Mouse (Mus musculus): ENCODE results near the gene U2af2. TPM values are rescaled to one million over a fixed set of nuclear protein-coding genes. Genes with fewer than 3 reads are reported as not detected.
A peak's percentile ranks its signal among the peaks of the same experiment; 100 is the strongest.

Gene U2af2
- total RNA-seq, 2 experiments from 2014 or later = 67.1 to 68.1 TPM

DNA sequence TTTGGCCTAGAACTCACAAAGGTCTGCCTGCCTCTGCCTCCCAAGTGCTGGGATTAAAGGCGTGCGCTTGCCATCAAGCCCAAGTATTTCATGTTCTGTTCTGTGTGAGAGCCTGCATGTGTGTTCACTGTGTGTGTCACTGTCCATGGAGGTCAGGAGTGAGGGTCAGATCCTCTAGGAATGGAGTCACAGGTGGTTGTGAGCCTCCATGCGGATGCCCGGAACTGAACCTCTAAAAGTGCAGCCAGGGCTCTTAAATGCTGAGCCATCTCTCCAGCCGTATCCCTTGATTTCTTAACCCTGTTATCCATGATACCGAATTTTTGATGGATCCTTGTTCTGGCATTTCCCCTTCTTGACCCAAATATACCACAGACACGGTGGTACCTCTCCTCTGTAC lies 24.9 kb upstream of the U2af2 start:
- DNase-seq = no peak

DNA sequence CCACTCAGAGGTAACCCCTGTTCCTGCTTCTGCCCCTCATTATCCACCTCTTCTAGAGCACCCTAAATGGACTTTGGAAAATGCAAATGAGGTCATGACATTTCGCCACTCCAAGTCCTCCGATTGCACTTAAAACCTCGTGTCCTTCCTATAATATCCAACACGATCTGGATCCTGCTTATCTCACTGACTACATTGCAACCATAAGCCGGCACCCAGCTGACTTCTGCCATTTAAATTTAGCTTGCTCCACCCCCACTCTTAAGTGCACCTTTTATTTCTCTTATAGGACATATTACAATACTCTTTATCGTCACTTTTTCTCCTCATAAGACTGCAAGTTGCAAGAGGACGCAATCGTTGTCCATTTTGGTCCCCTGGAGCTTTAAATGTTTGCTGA lies 24.5 kb upstream of the U2af2 start:
- DNase-seq = peak in 1 of 2 experiments; percentile 22

DNA sequence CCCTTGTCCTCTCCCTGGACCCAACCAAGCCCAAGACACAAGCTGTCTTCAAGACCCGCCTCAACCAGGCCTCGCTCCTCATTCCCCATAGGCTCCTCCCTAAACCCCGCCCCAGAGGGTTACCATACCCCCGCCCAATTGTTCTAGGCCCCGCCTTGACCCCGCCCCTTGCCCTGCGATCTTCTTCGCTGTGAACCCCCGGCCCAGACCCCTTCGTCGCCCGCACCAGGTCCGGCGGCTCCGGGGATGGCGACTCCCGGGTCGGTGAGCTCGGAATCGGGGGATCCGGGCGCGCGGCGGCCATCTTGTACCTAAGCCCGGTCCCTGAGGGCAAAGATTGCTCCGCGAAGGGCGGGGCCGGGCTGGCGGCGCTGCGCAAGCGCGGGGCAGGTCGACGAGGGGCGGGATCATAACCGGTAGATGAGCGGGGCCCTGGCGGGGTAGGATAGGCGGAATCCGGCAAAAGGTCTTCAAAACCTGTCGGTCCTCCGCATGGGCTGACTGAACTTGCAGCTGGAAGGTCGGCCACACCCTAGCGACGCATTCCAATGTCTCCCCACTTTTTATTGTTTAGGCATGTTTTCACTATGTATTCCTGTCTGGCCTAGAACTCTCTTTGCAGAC lies 23.7 kb upstream of the U2af2 start, which contains the start of gene Zfp784:
Zfp784 (minus strand) TSS at position 338 of the 624 bp plus-strand sequence.
- peak; percentile 96 to 98 for DNase-seq

DNA sequence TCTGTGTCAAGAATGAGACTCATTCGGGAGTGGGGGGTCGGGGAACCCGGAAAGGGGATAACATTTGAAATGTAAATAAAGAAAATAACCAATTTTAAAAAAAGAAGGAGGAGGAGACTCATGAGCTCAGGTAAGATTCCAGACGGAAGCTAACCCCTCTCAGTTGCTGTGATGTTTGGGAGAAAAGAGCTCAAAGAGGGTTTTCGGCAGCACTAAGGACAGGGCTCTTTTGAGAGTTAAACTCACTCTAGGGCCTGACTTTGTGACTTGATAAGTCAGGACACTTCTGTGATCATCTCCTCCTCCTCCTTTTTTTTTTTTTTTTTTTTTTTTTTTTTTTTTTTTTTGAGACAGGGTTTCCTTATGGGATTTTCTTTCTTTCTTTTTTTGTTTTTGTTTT lies 23.0 kb upstream of the U2af2 start:
- no peak for DNase-seq

DNA sequence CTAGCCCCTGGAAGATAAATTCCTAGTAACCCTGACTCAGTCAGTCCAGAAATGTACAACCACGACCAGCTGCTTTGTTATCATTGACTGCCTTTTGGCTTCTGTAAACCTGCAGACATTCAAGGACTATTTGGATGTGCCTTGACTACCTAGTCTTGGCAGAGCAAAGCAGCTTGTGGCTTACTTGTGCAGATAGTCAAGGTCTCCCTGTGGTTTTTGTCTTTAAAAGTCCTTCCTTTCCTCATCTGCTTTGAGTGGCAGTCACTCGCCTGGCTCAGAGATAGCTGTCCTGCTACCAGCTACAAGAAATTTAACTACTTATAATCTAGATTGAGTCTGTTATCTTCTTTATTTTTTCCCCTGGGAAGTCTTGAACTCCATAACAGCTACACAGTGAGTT lies 17.0 kb upstream of the U2af2 start:
- DNase-seq = no peak

DNA sequence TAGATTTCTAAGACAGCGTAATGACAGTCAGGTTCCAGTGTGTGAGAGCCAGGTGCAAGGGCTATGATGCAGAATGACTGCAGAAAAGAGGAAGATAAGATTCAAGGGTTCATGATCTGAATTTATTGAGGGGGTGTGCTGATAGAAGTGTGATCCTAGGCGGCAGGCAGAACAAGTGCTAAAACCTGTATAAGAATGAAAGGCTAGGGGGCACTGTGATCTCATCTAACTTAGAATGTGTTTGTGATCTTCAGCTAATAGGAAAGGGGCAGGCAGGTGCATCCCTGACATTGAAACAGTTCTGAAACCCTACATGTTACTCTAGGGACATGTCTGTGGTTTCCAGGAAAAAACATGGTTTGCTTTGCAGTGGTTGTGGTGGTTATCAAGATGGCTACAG lies 15.8 kb upstream of the U2af2 start:
- no peak for DNase-seq

DNA sequence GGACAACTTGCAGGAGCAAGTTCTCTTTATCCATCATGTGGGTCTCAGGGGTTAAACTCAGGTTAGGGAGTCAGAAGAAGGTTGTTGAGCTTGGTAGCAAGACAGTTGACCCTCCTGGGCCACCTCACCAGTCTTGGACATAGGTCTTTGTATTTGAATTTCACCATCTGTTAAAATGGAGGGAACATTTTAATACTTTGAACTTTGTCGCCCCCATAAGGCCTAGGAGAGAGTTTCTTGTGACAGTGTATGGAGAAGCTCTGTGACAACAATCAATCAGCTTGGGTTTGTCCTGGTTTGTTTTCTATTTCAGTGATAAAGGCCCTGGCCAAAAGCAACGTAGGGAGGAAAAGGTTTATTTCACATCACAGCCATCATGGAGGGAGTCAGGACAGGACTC lies 14.6 kb upstream of the U2af2 start:
- peak; percentile 49 to 70 for DNase-seq

DNA sequence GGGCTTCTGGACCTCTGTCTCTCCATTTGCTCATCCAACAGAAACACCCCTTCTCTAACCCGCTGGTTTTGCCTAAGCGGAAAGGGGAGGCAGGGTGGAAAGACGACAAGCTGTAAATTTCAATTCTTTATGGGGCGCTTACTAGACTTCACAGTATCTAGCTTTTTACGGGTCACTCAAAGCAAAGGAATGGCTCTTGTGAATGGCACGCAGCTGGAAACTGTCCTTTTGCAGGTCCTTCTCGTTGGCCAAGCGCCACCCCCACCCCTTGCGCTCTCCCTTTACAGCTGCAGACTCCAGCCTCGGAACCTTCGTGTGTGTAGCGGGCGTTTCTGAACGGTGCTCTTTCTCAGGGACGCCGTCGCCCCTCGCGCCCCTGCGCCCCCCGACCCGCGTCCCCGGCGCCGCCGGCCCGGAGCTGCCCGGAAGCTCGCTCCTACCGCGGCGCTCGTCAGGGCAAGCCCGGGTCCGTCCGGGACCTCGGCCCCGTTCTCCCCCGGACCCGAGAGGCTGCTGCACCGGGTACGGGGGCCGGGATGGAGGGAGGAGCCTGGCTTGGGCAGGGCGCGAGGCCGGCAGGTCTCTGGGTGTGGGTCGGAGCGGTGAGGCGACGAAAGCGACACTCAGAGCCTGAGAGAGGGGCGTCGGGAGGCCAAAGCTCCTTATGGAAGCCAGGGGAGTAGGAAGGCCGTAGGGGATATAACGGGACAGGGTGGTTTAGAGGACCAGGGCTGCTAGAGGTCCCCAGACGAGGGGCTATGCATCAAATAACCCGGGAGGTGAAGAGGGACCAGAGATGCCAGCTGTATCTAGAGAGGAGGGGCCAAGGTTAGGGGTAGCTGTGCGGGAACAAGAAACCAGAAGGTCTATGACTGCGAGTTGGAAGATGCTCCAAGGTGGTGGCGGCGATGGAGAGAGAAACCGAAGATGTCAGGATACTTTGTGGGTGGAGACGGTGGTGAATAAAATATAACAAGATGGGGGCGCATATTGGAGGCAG lies 10.4 kb upstream of the U2af2 start, which contains the start of gene Zfp580:
Zfp580 (plus strand) TSS at position 346 of the 1,000 bp plus-strand sequence.
- peak; percentile 80 to 85 for DNase-seq

DNA sequence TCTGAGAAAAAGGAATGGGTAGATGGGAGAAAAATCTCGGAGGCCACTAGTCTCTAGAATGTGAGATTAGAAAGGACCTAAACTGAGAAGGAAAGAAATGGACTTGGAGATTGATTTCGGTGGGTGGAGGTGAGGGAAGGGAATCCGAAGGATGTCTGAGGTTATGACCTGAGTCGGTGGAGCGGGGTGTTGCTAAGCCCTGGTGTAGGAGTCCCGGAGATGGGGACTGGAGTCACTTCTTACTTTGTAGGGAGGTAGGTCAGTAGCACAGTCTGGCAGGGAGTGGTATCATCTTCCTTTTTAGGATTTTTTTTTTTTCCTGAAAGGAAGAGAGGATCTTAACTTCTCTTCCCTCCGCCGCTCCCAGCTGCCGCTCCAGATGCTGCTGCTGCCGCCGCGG lies 9.5 kb upstream of the U2af2 start:
- DNase-seq = no peak

DNA sequence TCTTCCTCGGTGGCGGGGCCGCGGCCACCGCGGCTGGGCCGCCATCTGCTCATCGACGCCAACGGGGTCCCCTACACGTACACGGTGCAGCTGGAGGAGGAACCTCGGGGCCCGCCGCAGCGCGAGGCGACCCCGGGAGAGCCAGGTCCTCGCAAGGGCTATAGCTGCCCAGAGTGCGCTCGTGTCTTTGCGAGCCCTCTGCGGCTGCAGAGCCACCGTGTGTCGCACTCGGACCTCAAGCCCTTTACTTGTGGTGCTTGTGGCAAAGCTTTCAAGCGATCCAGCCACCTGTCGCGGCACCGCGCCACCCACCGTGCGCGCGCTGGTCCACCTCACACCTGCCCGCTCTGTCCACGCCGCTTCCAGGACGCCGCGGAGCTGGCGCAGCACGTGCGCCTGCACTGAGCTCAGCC lies 9.0 kb upstream of the U2af2 start:
- no peak for DNase-seq

DNA sequence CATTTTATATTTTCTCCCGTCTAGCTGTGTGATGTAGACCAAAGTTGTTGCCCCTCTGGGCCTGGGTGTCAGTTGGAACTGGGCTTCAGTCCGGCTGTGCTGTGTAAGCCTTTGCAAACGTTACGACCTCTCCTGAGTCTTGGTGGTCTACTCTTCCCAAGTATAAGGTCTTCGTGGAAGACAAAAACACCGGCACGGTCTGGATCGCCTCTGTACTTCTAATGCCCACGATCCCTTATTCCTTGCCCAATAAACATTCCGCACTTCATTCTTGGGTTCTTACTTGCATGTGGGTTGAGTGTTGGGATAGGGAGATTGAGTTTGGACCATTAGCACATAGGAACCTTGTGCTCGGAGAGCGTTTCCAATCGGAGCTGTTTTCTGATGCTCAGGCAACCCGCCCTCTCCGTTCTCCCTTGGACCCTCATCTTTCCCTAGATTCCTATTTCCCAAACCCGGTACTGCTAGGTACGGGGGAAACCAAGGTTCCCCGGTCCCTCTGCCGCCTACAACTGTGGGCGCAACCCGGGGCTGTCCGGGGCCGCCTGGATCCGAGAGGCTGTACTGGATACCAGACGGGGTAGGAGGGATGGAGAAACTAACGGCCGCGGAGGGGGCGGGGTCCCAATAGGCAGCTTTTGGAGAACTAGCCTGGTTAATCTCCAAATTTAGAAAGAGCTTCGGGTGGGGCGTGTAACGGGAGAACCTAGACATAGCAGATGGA lies 8.3 kb upstream of the U2af2 start:
- no peak for DNase-seq

DNA sequence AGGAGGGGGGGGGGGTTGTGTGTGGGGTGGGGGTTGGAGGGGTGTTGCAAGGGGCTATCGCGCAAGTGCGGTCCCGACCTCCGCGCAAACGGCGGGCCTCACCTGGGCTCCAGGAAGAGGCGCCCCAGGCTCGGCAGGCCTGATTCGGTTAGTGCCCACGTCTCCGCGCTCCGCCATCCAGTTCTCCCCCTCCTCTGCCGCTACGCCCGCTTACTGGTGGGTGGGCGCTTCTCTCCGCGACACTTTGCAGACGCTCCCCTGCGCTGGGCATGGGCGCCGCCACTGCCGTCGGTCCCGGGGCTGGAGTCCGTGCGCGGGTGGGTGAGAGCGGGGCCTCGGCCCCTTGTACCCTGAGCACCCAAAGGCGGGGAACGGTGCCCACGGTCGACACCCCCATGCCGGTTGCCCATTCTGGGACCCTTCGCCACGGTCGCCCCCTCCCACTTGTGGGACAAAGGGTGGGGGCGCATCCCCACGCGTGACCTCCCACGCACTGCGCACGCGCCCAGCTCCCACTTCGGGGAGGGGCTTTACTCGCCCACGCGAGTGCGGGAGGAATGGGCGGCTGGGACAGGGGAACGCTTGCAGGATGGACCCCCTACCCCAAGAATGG lies 5.2 kb upstream of the U2af2 start:
- DNase-seq = no peak

DNA sequence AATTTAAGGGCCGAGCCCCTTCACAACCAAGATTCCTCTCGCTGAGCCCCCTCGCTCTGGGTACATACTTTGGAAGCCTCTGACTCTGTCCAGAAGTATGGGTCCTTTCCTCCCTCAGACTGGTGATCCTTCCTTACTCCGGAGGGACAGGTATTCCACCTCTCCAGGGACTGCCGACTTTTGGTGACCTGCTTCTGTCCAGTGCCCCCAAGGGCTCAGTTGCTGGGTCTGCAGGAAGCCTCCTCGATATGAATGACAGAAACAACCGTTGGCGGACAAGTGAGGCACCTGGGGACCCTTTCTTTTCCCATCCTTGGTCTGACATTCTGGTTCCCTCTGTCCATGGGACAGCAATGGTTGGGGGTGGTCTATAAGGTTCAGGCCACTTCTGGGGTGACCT lies 4.6 kb upstream of the U2af2 start:
- no peak for DNase-seq

DNA sequence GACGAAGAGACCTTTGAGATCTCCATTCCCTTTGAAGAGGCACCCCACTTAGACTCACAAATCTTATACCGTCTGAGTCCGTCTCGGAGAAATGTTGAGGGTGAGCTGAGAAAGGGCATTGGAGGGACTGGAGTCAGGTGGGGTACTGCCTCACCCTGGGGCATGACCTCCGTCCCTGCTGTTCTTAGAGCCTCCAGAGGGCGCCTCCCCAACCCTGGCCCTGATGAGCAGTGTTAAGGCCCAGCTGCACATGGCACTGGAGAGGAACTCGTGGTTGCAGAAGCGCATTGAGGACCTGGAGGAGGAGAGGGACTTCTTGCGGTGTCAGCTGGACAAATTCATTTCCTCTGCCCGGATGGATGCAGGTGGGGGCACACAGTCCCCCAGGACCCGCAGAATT lies 4.1 kb upstream of the U2af2 start:
- DNase-seq = no peak

DNA sequence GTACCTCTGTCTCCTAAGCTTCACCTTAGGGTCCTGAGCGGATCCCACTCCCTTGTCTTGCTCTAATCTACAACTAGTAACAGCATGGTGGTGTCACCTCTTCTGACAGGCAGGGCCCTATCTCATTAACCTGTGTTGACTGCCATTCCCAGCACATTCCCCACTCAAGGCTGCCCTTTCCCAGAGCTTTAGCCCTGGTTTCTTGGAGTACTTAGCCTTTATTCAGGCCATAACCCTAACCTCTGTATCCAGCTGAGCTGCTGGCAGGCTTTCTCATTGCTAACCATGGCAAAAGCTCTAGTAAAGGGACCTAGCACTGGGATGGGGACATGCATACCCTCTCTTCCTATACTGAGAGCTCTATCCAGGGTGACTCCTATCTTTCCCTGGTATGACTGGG lies 3.3 kb upstream of the U2af2 start:
- DNase-seq = no peak

DNA sequence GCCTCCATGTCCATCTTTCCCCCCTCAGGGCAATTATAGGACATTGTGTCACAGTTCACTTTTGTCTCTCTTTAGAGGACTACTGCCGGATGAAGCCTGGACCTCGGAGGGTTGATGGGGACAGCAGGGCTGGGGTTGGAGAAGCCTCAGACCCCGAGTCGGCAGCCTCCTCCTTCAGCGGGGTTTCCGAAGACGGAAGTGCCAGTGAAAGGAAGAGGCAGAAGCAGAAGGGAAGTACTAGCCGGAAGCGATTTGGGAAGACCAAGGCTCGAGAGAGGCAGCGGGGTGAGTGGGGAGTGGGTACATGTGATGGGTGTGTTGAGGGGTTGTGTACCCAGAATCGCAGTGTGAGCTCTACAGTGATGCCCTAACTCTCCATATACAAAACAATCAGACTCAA lies 2.5 kb upstream of the U2af2 start:
- peak in 1 of 2 experiments; percentile 41 for DNase-seq

DNA sequence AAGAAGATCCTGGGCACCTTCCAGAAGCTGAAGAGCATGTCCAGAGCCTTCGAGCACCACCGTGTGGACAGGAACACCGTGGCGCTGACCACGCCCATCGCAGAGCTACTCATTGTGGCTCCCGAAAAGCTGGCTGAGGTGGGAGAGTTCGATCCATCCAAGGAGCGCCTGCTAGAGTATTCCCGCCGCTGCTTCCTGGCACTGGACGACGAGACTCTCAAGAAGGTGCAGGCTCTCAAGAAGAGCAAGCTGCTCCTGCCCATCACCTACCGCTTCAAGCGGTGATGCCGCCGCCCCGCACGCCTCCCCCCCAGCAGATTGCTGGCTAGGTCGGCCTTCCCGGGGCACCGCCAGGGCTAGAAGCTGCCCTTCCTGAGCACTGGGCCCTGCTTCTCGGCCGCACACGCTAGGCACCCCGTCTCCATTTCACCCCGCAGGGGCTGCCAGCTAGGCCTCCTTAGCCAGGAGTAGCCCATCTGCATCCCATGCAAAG lies 1.7 kb upstream of the U2af2 start:
- DNase-seq = peak; percentile 85

DNA sequence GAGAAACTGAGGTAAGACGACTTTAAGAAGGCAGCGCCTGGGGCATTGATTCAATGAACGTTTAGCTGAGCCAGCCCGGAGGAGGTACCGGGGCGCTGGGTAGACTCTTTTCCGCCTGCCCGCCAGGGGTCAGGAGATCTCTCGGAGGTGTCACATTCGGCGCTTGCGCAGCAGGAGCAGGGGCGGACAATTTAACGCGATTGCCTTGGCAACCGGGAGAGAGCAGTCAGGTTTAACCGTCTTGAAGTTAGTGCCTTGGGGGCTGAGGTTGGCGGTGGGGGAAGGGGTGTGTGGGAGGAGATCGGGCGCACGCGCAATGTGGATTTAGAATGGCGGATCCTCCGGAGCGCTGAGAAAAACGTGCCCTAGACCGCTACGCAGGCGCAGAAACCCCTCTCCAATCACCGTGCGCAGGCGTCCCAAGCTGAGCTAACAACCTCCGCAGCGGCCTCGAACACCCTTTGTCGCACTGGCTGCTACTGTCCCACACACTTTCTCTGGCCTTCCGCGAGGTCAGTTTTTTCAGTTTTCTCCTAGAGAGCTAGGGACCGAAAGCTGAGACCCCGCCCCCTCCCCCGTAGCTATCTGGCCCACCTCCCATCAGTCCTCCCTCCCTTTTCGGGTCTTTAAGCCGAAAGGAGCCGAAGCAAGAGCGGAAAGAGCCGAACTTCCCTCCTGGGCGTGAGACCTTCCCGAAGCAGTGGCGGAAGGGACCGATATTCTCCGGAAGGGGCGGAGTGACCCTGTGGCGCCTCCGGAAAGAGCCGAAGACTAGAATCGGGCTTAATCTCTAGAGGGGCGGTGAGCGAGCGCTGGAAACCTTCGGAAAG lies 784 bp upstream of the U2af2 start:
- peak; percentile 98 to 100 for DNase-seq

DNA sequence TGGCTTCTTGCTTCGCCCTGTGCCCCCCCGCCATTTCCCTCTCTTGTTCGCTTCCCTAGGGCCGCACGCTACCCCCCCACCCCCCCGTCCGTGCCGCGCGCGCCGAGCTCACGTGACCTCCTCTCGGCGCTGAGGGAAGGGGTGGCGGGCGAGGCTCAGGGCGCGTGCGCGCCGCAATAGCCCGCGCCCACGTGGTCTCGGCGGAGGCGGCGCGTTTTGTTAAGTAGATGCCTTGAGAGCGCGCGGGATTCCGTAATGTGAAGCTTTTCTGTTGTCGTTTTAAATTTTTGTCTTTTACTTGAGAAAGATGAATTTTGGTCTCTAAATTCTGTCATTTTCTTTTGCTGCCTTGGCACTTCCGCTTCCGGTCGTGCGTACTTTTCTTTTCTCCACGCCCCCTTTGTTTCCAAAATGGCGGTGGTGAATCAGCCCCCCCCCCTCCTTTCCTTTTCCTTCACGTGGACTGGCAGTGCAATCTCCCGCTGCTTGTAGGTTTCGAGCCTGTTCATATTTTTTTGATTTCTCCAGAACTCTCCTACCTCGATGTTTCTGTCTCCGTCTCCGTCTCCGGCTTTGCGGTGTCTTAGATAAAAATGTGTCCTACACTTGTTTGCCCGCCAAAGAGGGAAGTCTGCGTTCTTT lies 538 bp downstream of the U2af2 start:
- peak; percentile 77 to 82 for DNase-seq

DNA sequence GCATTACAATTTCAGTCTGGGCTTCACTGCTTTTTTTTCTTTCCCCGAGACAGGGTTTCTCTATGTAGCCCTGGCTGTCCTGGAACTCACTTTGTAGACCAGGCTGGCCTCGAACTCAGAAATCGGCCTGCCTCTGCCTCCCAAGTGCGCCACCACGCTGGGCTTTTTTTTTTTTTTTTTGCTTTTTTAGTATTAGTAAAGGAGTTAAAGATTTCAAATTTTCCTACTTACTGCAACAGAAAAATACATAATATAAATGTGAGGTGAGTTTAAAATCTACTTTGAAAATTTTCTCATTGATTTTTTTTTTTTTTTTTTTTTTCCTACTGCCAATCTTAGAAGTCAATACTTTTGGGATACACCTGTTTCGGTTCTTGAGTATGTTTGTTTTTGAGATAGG lies 2.9 kb downstream of the U2af2 start:
- no peak for DNase-seq

DNA sequence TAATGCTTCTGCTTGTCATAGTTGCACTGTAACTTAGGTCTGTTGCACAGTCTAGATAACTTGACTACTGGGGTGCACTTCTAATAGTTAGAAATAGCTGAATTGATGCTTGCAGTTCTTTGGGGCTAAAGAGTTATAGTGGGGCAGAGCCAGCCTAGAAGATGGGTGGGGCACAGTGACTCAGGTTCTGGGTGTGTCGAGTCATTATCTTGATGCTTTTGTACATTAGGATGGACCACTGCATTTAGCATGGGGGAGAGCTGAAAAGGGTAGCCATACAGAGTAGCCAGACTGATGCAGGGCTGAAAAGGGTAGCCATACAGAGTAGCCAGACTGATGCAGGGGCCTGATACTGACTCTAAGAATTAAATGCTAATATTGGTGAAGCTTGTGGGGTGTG lies 11.6 kb downstream of the U2af2 start:
- no peak for DNase-seq
